In the genomic region with DNA sequence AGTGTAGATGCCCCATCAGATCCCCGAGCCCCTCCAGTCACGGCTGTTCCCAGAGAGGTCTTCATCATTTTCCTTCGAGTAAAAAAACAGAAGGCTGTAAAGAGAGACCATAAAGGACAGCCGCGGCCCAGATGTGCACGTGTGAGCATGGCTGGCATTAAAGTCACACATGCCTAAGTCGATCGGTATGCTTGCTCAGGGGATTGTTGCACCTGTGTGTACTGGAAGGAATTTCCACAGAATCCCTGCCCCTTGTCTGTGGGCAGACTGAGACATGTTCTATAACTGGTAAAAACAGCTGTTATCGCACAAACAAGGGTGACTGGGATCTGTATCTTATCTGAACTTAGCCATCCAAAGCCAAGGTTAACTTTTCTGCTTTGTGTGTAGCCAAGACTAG, we compare ENCODE assay signal across 20 mouse cellular contexts. TPM values are rescaled to one million over a fixed set of nuclear protein-coding genes. Genes with fewer than 3 reads are reported as not detected.
DNase-seq lines count a peak whose midpoint lies in the region; ATAC-seq and TF ChIP-seq lines count a peak whose summit lies in the region.
"Had no signal": no experiment of that assay in that cellular context is flagged by ENCODE, and none has a peak within 500 bp of the region (broad histone marks: within the 10 kb centered on the region; RNA-seq: fewer than 3 reads in every experiment).

No protein-coding gene starts in this region.

- H3K27me3 ChIP-seq in embryonic facial prominence, embryonic 13.5 days: no peaks in the 10 kb centered on the region
- no peaks in the 10 kb centered on the region for H3K27me3 ChIP-seq in embryonic facial prominence, embryonic 14.5 days (replicated peaks; ENCODE audit: control insufficient read depth, insufficient read depth, low read length)
- no peaks in the 10 kb centered on the region for H3K27me3 ChIP-seq in limb, embryonic 11.5 days (ENCODE audit: control insufficient read depth, insufficient read depth, low read length)
- no peaks in the 10 kb centered on the region for H3K27me3 ChIP-seq in limb, embryonic 15.5 days
- H3K27me3 ChIP-seq in forebrain, embryonic 14.5 days (replicated peaks; ENCODE audit: control insufficient read depth, insufficient read depth, low read length): no peaks in the 10 kb centered on the region
- no peaks in the 10 kb centered on the region for H3K27me3 ChIP-seq in kidney, adult 2 months (replicated peaks; ENCODE audit: control insufficient read depth, insufficient read depth, low read length)
- H3K27me3 ChIP-seq: forebrain, embryonic 12.5 days; heart, embryonic 15.5 days; hindbrain, embryonic 15.5 days had no signal

- H3K4me1 ChIP-seq in embryonic facial prominence, embryonic 13.5 days: peaks cover 88% of the 10 kb centered on the region
- H3K4me1 ChIP-seq in embryonic facial prominence, embryonic 14.5 days (ENCODE audit: control insufficient read depth, insufficient read depth, low read length): peaks cover 53% of the 10 kb centered on the region
- peaks cover 46% of the 10 kb centered on the region for H3K4me1 ChIP-seq in limb, embryonic 11.5 days (ENCODE audit: control insufficient read depth, insufficient read depth, low read length)
- peaks cover 75% of the 10 kb centered on the region for H3K4me1 ChIP-seq in limb, embryonic 15.5 days
- no peaks in the 10 kb centered on the region for H3K4me1 ChIP-seq in forebrain, embryonic 14.5 days (ENCODE audit: control insufficient read depth, insufficient read depth, low read length)
- no peaks in the 10 kb centered on the region for H3K4me1 ChIP-seq in kidney, adult 2 months (ENCODE audit: control insufficient read depth, insufficient read depth, low read length)
- H3K4me1 ChIP-seq: forebrain, embryonic 12.5 days had no signal

- TF ChIP-seq CTCF in kidney, adult 2 months (conservative IDR thresholded peaks at IDR 0.05; ENCODE audit: insufficient read depth, insufficient read length, low read depth, low read length): no peak

- TF ChIP-seq POLR2A in kidney, adult 2 months (IDR thresholded peaks at IDR 0.05; ENCODE audit: low read depth, low read length): no peak

- H3K4me3 ChIP-seq in embryonic facial prominence, embryonic 13.5 days: no peak overlapping the region
- H3K4me3 ChIP-seq in embryonic facial prominence, embryonic 14.5 days (ENCODE audit: low read depth, low read length): no peak overlapping the region
- H3K4me3 ChIP-seq in limb, embryonic 11.5 days (ENCODE audit: low read depth, low read length): no peak overlapping the region
- no peak overlapping the region for H3K4me3 ChIP-seq in limb, embryonic 15.5 days
- no peak overlapping the region for H3K4me3 ChIP-seq in forebrain, embryonic 14.5 days (ENCODE audit: low read depth, low read length)
- H3K4me3 ChIP-seq in kidney, adult 2 months (ENCODE audit: insufficient read depth, low read depth, low read length): no peak overlapping the region
- H3K4me3 ChIP-seq: forebrain, embryonic 12.5 days; heart, adult 2 months; heart, embryonic 15.5 days; hindbrain, embryonic 15.5 days had no signal

- H3K9ac ChIP-seq in embryonic facial prominence, embryonic 13.5 days: 0 out of 2 replicates have a peak overlapping the region, but pooled peaks have one; percentile 2
- H3K9ac ChIP-seq in embryonic facial prominence, embryonic 14.5 days (ENCODE audit: low read depth, low read length): no peak overlapping the region
- H3K9ac ChIP-seq in limb, embryonic 11.5 days (ENCODE audit: low read length): no peak overlapping the region
- no peak overlapping the region for H3K9ac ChIP-seq in limb, embryonic 15.5 days
- H3K9ac ChIP-seq in forebrain, embryonic 14.5 days (ENCODE audit: low read length): no peak overlapping the region
- H3K9ac ChIP-seq: forebrain, embryonic 12.5 days; forebrain, postnatal 0 days; heart, embryonic 15.5 days; hindbrain, embryonic 15.5 days had no signal

- H3K9me3 ChIP-seq in embryonic facial prominence, embryonic 13.5 days: no peaks in the 10 kb centered on the region
- H3K9me3 ChIP-seq in embryonic facial prominence, embryonic 14.5 days (ENCODE audit: control insufficient read depth, low read length): no peaks in the 10 kb centered on the region
- H3K9me3 ChIP-seq in limb, embryonic 11.5 days (ENCODE audit: control insufficient read depth, low read length): no peaks in the 10 kb centered on the region
- H3K9me3 ChIP-seq in limb, embryonic 15.5 days: no peaks in the 10 kb centered on the region
- H3K9me3 ChIP-seq in forebrain, embryonic 14.5 days (replicated peaks; ENCODE audit: control insufficient read depth, low read length): no peaks in the 10 kb centered on the region
- H3K9me3 ChIP-seq: forebrain, embryonic 12.5 days; heart, embryonic 15.5 days; hindbrain, embryonic 15.5 days had no signal

- DNase-seq in embryonic facial prominence, embryonic 14.5 days (ENCODE audit: low spot score): no peak
- peak; percentile 62 for DNase-seq in limb, embryonic 11.5 days (ENCODE audit: low spot score)
- DNase-seq in testis, postnatal 14 days (ENCODE audit: low spot score): no peak
- DNase-seq in forebrain, embryonic 14.5 days (ENCODE audit: low spot score): no peak
- DNase-seq in kidney, adult 2 months: no peak
- DNase-seq: adrenal gland, adult 8-10 months; cerebellum, adult 11 months; cerebellum, adult 8-10 months; cerebellum, postnatal 25 days; forebrain, postnatal 0 days; gastrocnemius, postnatal 10 days; heart, adult 2 months; heart, postnatal 36 days had no signal

- H3K27ac ChIP-seq in embryonic facial prominence, embryonic 13.5 days: peak overlapping the region; percentile 90
- peak overlapping the region; percentile 58 for H3K27ac ChIP-seq in embryonic facial prominence, embryonic 14.5 days (replicated peaks; ENCODE audit: low read depth, low read length)
- H3K27ac ChIP-seq in limb, embryonic 11.5 days (replicated peaks; ENCODE audit: low read depth, low read length): peak overlapping the region; percentile 70
- H3K27ac ChIP-seq in limb, embryonic 15.5 days: peak overlapping the region; percentile 58
- H3K27ac ChIP-seq in forebrain, embryonic 14.5 days (ENCODE audit: low read depth, low read length): no peak overlapping the region
- H3K27ac ChIP-seq in kidney, adult 2 months (ENCODE audit: insufficient read depth, low read depth, low read length): no peak overlapping the region
- H3K27ac ChIP-seq: forebrain, embryonic 12.5 days; heart, adult 2 months; heart, embryonic 15.5 days; hindbrain, embryonic 15.5 days had no signal

- no peak overlapping the region for H3K4me2 ChIP-seq in embryonic facial prominence, embryonic 13.5 days
- no peak overlapping the region for H3K4me2 ChIP-seq in embryonic facial prominence, embryonic 14.5 days (ENCODE audit: low read depth, low read length)
- H3K4me2 ChIP-seq in limb, embryonic 11.5 days (ENCODE audit: low read depth, severe bottlenecking): no peak overlapping the region
- no peak overlapping the region for H3K4me2 ChIP-seq in limb, embryonic 15.5 days
- H3K4me2 ChIP-seq in forebrain, embryonic 14.5 days (ENCODE audit: low read length): no peak overlapping the region
- H3K4me2 ChIP-seq: forebrain, embryonic 12.5 days; heart, embryonic 11.5 days; heart, embryonic 15.5 days; hindbrain, embryonic 15.5 days had no signal

- 42% methylated on average over 9 of the region's 9 CpGs for WGBS in embryonic facial prominence, embryonic 13.5 days
- 51% methylated on average over 9 of the region's 9 CpGs for WGBS in embryonic facial prominence, embryonic 14.5 days
- 36% methylated on average over 9 of the region's 9 CpGs for WGBS in limb, embryonic 11.5 days
- 11% methylated on average over 9 of the region's 9 CpGs for WGBS in limb, embryonic 15.5 days
- WGBS in forebrain, embryonic 14.5 days: 96% methylated on average over 9 of the region's 9 CpGs
- WGBS in kidney, adult 2 months: 78% methylated on average over 9 of the region's 9 CpGs

- no peak for ATAC-seq in embryonic facial prominence, embryonic 13.5 days (ENCODE audit: insufficient number of reproducible peaks, insufficient read depth, low FRiP score, low TSS enrichment, low read depth)
- no peak for ATAC-seq in embryonic facial prominence, embryonic 14.5 days (ENCODE audit: low read depth)
- peak; percentile 51; the same call in 1 of the 2 replicates for ATAC-seq in limb, embryonic 11.5 days (ENCODE audit: insufficient number of reproducible peaks, low FRiP score, low TSS enrichment, low read depth)
- no peak for ATAC-seq in limb, embryonic 15.5 days (ENCODE audit: insufficient number of reproducible peaks, low FRiP score, low TSS enrichment, low read depth)
- ATAC-seq in forebrain, embryonic 14.5 days: no peak
- ATAC-seq in frontal cortex, adult (ENCODE audit: low TSS enrichment): no peak
- ATAC-seq: forebrain, postnatal 0 days had no signal

- peaks cover 49% of the 10 kb centered on the region for H3K36me3 ChIP-seq in embryonic facial prominence, embryonic 13.5 days
- peaks cover 33% of the 10 kb centered on the region; the same call in 1 of the 2 replicates for H3K36me3 ChIP-seq in embryonic facial prominence, embryonic 14.5 days (ENCODE audit: control insufficient read depth, insufficient read depth, low read length)
- H3K36me3 ChIP-seq in limb, embryonic 11.5 days (ENCODE audit: control insufficient read depth, insufficient read depth, low read length): peaks cover 3% of the 10 kb centered on the region
- H3K36me3 ChIP-seq in limb, embryonic 15.5 days: peaks cover 18% of the 10 kb centered on the region
- peaks cover 15% of the 10 kb centered on the region for H3K36me3 ChIP-seq in forebrain, embryonic 14.5 days (ENCODE audit: control insufficient read depth, insufficient read depth, low read length)
- H3K36me3 ChIP-seq in kidney, adult 2 months (ENCODE audit: control insufficient read depth, insufficient read depth, low read length): no peaks in the 10 kb centered on the region

RNA-seq across cellular contexts. Expression of a gene that starts 38.9 kb away (rescaled TPM):
- 14.9 and 16.7 TPM in 2 replicates for polyA plus RNA-seq in embryonic facial prominence, embryonic 13.5 days (2015; fragmentation: Nextera tagmentation; extraction: Ambion mirVana)
- polyA plus RNA-seq in embryonic facial prominence, embryonic 14.5 days (2014; fragmentation: Nextera tagmentation; extraction: Ambion mirVana): 10.9 and 12.3 TPM in 2 replicates
- polyA plus RNA-seq in limb, embryonic 11.5 days (2014; fragmentation: Nextera tagmentation; extraction: Ambion mirVana): 13.0 and 16.1 TPM in 2 replicates
- 16.7 and 18.2 TPM in 2 replicates for polyA plus RNA-seq in limb, embryonic 15.5 days (2015; fragmentation: Nextera tagmentation; extraction: Ambion mirVana)
- 8.9 and 10.5 TPM in 2 replicates for polyA plus RNA-seq in forebrain, embryonic 14.5 days (2014; fragmentation: Nextera tagmentation; extraction: Ambion mirVana)
- polyA plus RNA-seq in kidney, adult 2 months (2012; rRNA removed): 63.3 and 71.7 TPM in 2 replicates

RNA-seq across cellular contexts. Expression of a gene that starts 39.0 kb away (rescaled TPM):
- polyA plus RNA-seq in embryonic facial prominence, embryonic 13.5 days (2015; fragmentation: Nextera tagmentation; extraction: Ambion mirVana): 91.9 and 121 TPM in 2 replicates
- 68.6 and 78.9 TPM in 2 replicates for polyA plus RNA-seq in embryonic facial prominence, embryonic 14.5 days (2014; fragmentation: Nextera tagmentation; extraction: Ambion mirVana)
- 121 and 139 TPM in 2 replicates for polyA plus RNA-seq in limb, embryonic 11.5 days (2014; fragmentation: Nextera tagmentation; extraction: Ambion mirVana)
- polyA plus RNA-seq in limb, embryonic 15.5 days (2015; fragmentation: Nextera tagmentation; extraction: Ambion mirVana): 82.9 and 85.8 TPM in 2 replicates
- 56.6 and 59.4 TPM in 2 replicates for polyA plus RNA-seq in forebrain, embryonic 14.5 days (2014; fragmentation: Nextera tagmentation; extraction: Ambion mirVana)
- 245 and 280 TPM in 2 replicates for polyA plus RNA-seq in kidney, adult 2 months (2012; rRNA removed)

Comparison
In these comparisons a context has a peak if more than half of its experiments do, and no peak if none do; other contexts are left out.
1. H3K27ac ChIP-seq: peak in embryonic facial prominence, embryonic 13.5 days (single experiment), embryonic facial prominence, embryonic 14.5 days (single experiment), limb, embryonic 11.5 days (single experiment) and limb, embryonic 15.5 days (single experiment); none in forebrain, embryonic 14.5 days (single experiment) and kidney, adult 2 months (single experiment).